Mouse (Mus musculus): ENCODE measurements around the gene Ntsr1.

DNA sequence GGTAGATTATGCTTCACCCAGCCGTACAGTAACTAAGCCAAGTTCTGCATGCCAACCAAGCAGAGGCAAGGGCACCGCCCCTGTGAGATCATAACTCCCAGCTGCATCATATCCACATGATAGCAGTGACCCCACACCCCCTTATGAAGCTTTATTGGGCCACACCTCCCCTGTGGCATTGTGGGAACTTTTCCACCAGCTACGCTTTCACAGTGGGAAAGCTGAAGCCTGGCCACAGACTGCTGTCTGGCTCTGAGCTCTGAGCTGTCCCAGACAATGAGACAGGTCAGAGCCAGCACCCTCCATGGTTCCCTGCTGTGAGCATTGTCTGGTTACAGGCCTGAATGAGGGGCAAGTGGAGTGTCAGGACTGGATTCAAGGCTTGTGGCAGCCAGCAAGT is 81.2 kb downstream of the Ntsr1 start, which contains the start of gene Mrgbp:
- no peak for TF ChIP-seq POLR2A (IDR thresholded peaks at IDR 0.05; ENCODE audit: borderline replicate concordance, extremely low read depth, insufficient read depth, insufficient read length, poor library complexity, severe bottlenecking)
- no peak for TF ChIP-seq CTCF (IDR thresholded peaks at IDR 0.05; ENCODE audit: borderline replicate concordance, extremely low read depth, insufficient read depth, insufficient read length)

All from brain, embryonic 14.5 days (tissue).